Mouse (Mus musculus) forebrain, embryonic 11.5 days (tissue): ENCODE measurements at regions not wholly inside any gene's neighbourhood (a gene's known extent, or its start where the extent isn't known, plus 50 kb on each side); places are given as distances from the start of the nearest gene placed in this dataset.

Experiments
- ATAC-seq: fragments of 200-750 bp; cut with Nextera tagmentation; replicated peaks from 2 replicates; pipeline ENCODE4 v1.8.0; 2017; ENCODE audit warnings: moderate TSS enrichment; ENCODE audit not compliant: low FRiP score
- DNase-seq: peaks from one replicate; pipeline ENCODE4 v3.0.0-alpha.2; 2017; ENCODE audit warnings: low spot score
- H3K27ac ChIP-seq: fragments of 300-500 bp; sonication (generic); 2 replicates; pipeline ENCODE4 v1.5.1; 2014; ENCODE audit warnings: low read depth, low read length
- H3K27me3 ChIP-seq: fragments of 300-500 bp; sonication (generic); 2 replicates; pipeline ENCODE4 v1.6.1; 2014; ENCODE audit warnings: mild to moderate bottlenecking, low read length, mixed read lengths; ENCODE audit not compliant: control insufficient read depth, insufficient read depth
- H3K36me3 ChIP-seq: fragments of 300-500 bp; sonication (generic); 2 replicates; pipeline ENCODE4 v1.6.1; 2014; ENCODE audit warnings: mild to moderate bottlenecking, low read length, moderate library complexity, mixed read lengths; ENCODE audit not compliant: control insufficient read depth, insufficient read depth
- H3K4me1 ChIP-seq: fragments of 300-500 bp; sonication (generic); replicated peaks from 2 replicates; pipeline ENCODE4 v1.6.1; 2014; ENCODE audit warnings: low read length, mixed read lengths; ENCODE audit not compliant: control insufficient read depth, insufficient read depth
- H3K4me2 ChIP-seq: fragments of 300-500 bp; sonication (generic); 2 replicates; pipeline ENCODE4 v1.6.1; 2014; ENCODE audit warnings: low read depth, mild to moderate bottlenecking, low read length, moderate library complexity, mixed read lengths; ENCODE audit not compliant: severe bottlenecking
- H3K4me3 ChIP-seq: fragments of 300-500 bp; sonication (generic); 2 replicates; pipeline ENCODE4 v1.5.1; 2014; ENCODE audit warnings: low read depth, low read length
- H3K9ac ChIP-seq: fragments of 300-500 bp; sonication (generic); 2 replicates; pipeline ENCODE4 v1.6.1; 2014; ENCODE audit warnings: low read length
- H3K9me3 ChIP-seq: fragments of 300-500 bp; sonication (generic); 2 replicates; pipeline ENCODE4 v1.6.1; 2016; ENCODE audit warnings: low read length, mixed read lengths; ENCODE audit not compliant: control insufficient read depth
- WGBS: fragments of 180-500 bp; shearing (Covaris S2); extraction: QIAGEN DNeasy Blood & Tissue Kit; methylation state at CpG from one replicate; pipeline ENCODE4 v1.1.7; 2014; 5-methylcytosine and 5-hydroxymethylcytosine counted together

DNA sequence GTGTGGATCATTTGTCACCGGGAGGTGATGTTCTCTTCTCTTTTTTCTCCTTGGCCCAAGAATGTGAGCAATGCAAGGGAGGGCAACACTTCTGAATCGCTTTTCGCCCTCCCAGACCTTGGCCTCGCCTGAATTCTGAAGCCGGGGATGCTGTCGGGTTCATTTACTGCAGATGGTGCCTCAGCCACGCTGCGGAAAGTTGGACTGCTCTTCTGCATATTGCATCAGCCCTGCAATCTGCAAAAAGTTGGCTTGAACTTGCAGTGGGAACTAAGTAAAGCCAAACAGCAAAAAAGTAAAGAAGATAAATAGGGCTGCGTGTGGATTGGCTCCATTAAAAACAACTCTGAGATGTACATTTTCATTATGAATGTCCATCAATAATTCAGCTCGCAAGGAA, 55.9 kb upstream of the Dok5 start:
- 93% methylated on average over 10 of the region's 10 CpGs for WGBS
- no peak for DNase-seq

GRCm38 (mm10) chr2:170673683-170674082, 57.9 kb upstream of the Dok5 start:
- no peak overlapping the region for H3K9ac ChIP-seq
- WGBS: 84% methylated on average over 6 of the region's 6 CpGs
- H3K27ac ChIP-seq: no peak overlapping the region
- H3K4me2 ChIP-seq: no peak overlapping the region
- H3K9me3 ChIP-seq: no peaks in the 10 kb centered on the region; the same call in 1 of the 2 replicates
- H3K4me1 ChIP-seq: no peaks in the 10 kb centered on the region; the same call in 1 of the 2 replicates
- no peaks in the 10 kb centered on the region for H3K36me3 ChIP-seq
- H3K4me3 ChIP-seq: no peak overlapping the region
- ATAC-seq (no peak), DNase-seq (no peak)
- no peaks in the 10 kb centered on the region for H3K27me3 ChIP-seq

More for the DNA sequence above, 55.9 kb upstream of the Dok5 start:
- H3K36me3 ChIP-seq: no peaks in the 10 kb centered on the region
- no peak overlapping the region for H3K27ac ChIP-seq
- H3K27me3 ChIP-seq: no peaks in the 10 kb centered on the region
- ATAC-seq: no peak
- no peak overlapping the region for H3K9ac ChIP-seq
- no peak overlapping the region for H3K4me3 ChIP-seq
- no peaks in the 10 kb centered on the region for H3K4me1 ChIP-seq
- no peaks in the 10 kb centered on the region; the same call in 1 of the 2 replicates for H3K9me3 ChIP-seq
- H3K4me2 ChIP-seq: no peak overlapping the region

DNA sequence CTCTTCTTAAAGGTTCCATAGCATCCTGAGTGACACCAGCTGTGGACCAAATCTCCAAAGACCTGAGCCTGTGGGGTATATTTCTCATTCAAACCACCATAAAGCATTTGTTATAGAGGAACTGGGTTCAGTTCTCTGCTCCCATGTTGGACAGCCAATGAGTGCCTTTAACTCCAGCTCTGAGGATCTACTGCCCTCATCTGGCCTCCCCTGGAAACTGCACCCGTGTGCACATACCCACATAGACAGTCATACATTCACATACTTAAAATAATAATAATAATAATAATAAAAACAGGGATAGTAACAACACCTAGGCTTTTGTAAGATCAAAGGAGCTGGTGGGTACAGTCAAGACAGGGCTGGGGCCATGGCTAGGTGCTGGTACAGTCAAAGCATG, 58.8 kb upstream of the Dok5 start:
- H3K4me1 ChIP-seq: no peaks in the 10 kb centered on the region; the same call in 1 of the 2 replicates
- WGBS: 87% methylated on average over 1 of the region's 1 CpGs

GRCm38 (mm10) chr2:170668960-170669359, 62.6 kb upstream of the Dok5 start:
- no peak for ATAC-seq
- no peaks in the 10 kb centered on the region for H3K9me3 ChIP-seq
- no peaks in the 10 kb centered on the region for H3K27me3 ChIP-seq
- no peaks in the 10 kb centered on the region for H3K36me3 ChIP-seq
- H3K4me2 ChIP-seq: no peak overlapping the region
- no peak for DNase-seq
- H3K4me3 ChIP-seq: no peak overlapping the region
- H3K4me1 ChIP-seq: no peaks in the 10 kb centered on the region; the same call in 1 of the 2 replicates
- 87% methylated on average over 12 of the region's 12 CpGs for WGBS
- H3K9ac ChIP-seq: no peak overlapping the region
- no peak overlapping the region for H3K27ac ChIP-seq

More for the DNA sequence above, 58.8 kb upstream of the Dok5 start:
- ATAC-seq (no peak), DNase-seq (no peak)
- no peak overlapping the region for H3K9ac ChIP-seq
- no peaks in the 10 kb centered on the region for H3K36me3 ChIP-seq
- no peak overlapping the region for H3K4me3 ChIP-seq
- H3K27me3 ChIP-seq: no peaks in the 10 kb centered on the region
- H3K9me3 ChIP-seq: no peaks in the 10 kb centered on the region; the same call in 1 of the 2 replicates
- no peak overlapping the region for H3K27ac ChIP-seq
- no peak overlapping the region for H3K4me2 ChIP-seq

DNA sequence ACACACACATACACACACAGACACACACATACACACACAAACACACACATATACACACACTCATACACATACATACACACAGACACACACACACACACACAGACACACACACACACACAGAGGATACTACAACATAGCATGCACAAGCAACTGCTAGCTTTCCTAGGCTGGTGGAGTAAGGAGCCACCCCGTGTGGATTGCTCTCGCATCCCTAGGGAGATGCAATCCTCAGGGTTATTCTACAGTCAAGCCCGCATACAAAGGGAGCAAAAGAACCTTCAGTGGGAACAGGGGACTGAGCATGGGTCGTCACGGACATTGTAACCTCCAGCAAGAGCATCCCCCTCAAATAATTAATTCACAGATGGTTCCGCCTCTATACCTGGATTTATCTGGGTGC, 63.1 kb upstream of the Dok5 start:
- no peak overlapping the region for H3K9ac ChIP-seq
- no peak for DNase-seq
- no peaks in the 10 kb centered on the region for H3K9me3 ChIP-seq
- H3K36me3 ChIP-seq: no peaks in the 10 kb centered on the region
- 83% methylated on average over 6 of the region's 6 CpGs for WGBS
- H3K4me3 ChIP-seq: no peak overlapping the region
- no peaks in the 10 kb centered on the region for H3K27me3 ChIP-seq
- no peak overlapping the region for H3K4me2 ChIP-seq
- no peak overlapping the region for H3K27ac ChIP-seq
- ATAC-seq: no peak
- no peaks in the 10 kb centered on the region; the same call in 1 of the 2 replicates for H3K4me1 ChIP-seq

DNA sequence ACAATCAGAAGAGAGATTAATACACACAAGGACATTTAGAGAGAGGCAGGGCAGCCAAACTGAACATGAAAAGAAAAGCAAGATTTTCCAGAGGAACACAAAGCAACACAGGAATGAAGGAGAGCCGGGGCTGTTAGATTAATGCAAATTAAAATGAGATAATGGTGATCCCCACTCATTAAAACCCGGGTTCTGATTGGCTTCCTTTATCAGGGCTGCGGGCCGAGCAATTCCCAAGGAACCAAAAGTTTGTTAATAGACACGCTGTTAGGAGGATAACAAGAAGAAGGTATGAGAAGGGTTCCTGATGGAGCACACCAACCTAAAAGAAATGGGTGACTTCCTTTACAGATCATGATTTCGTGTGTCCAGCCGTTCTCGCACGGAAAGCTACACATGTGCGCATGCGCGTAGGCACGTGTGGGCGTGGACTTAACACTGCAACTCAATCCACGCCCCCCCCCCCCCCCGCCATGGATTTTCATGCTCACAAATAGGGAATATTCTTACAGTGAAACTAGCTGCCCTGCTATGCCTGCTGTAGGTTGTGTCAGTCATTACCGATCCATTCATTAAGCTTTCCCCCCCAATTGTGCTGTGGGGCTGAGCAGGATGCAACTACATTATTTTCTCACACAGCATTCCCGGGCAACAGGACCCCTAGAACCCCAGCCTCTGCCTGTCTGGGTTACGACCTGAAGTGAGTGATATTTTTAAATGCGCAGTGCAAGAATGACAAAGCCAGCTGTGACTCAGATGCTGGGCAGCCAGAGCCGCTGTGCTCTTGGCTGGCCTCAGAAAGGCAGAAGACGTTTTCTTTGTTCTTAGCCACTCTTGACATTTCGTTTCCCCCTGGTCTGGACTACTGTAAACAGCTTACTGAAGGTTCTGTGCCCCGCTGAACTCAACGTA, 60.5 kb upstream of the 4930470P17Rik start:
- no peaks in the 10 kb centered on the region for H3K9me3 ChIP-seq
- no peaks in the 10 kb centered on the region for H3K36me3 ChIP-seq
- peaks cover 8% of the 10 kb centered on the region; the same call in 1 of the 2 replicates for H3K4me1 ChIP-seq
- H3K4me3 ChIP-seq: no peak overlapping the region
- H3K4me2 ChIP-seq: no peak overlapping the region
- no peaks in the 10 kb centered on the region for H3K27me3 ChIP-seq
- DNase-seq (peak; percentile 66), ATAC-seq (peak; percentile 70)
- 71% methylated on average over 25 of the region's 25 CpGs for WGBS
- H3K9ac ChIP-seq: no peak overlapping the region
- peak overlapping the region; percentile 72 for H3K27ac ChIP-seq

GRCm38 (mm10) chr2:170659291-170659690, 57.5 kb upstream of the 4930470P17Rik start:
- WGBS: 29% methylated on average over 8 of the region's 8 CpGs
- Histone ChIP-seq H3K9ac (no peak overlapping the region), H3K9me3 (no peaks in the 10 kb centered on the region), H3K36me3 (no peaks in the 10 kb centered on the region), H3K27ac (no peak overlapping the region), H3K4me2 (no peak overlapping the region), H3K4me3 (no peak overlapping the region), H3K27me3 (no peaks in the 10 kb centered on the region), H3K4me1 (peaks cover 9% of the 10 kb centered on the region; the same call in 1 of the 2 replicates)
- DNase-seq (no peak), ATAC-seq (peak; percentile 22; the same call in 1 of the 2 replicates)

GRCm38 (mm10) chr2:170658520-170658919, 56.7 kb upstream of the 4930470P17Rik start:
- no peaks in the 10 kb centered on the region for H3K9me3 ChIP-seq
- H3K4me2 ChIP-seq: no peak overlapping the region
- no peak overlapping the region for H3K4me3 ChIP-seq
- H3K4me1 ChIP-seq: peaks cover 10% of the 10 kb centered on the region
- no peak overlapping the region for H3K9ac ChIP-seq
- no peaks in the 10 kb centered on the region for H3K27me3 ChIP-seq
- WGBS: 49% methylated on average over 7 of the region's 7 CpGs
- H3K27ac ChIP-seq: no peak overlapping the region
- DNase-seq: no peak
- ATAC-seq: no peak
- no peaks in the 10 kb centered on the region for H3K36me3 ChIP-seq
